Mouse (Mus musculus): ENCODE results near the gene Olfr1174-ps. TPM values are rescaled to one million over a fixed set of nuclear protein-coding genes. Genes with fewer than 3 reads are reported as not detected.

Gene Olfr1174-ps
- not detected for total RNA-seq (2022)

- no peak for DNase-seq (ENCODE audit: low spot score in 2 of 2)
These were observed at the start of gene Olfr1174-ps for GRCm38 (mm10) chr2:88315035-88315434. Gene Olfr1174-ps (minus strand): TSS chr2:88315135.

- no peak for DNase-seq (ENCODE audit: low spot score in 2 of 2)
These were observed 41.4 kb upstream of the Olfr1174-ps start for GRCm38 (mm10) chr2:88356304-88356703.

GRCm38 (mm10) chr2:88346392-88346791, 31.5 kb upstream of the Olfr1174-ps start, which contains the start of gene Olfr1177-ps:
Gene Olfr1177-ps (minus strand): TSS chr2:88346492.
- DNase-seq (ENCODE audit: low spot score in 2 of 2): no peak

- no peak for DNase-seq (ENCODE audit: low spot score in 2 of 2)
These were observed 21.5 kb upstream of the Olfr1174-ps start, which contains the start of gene Olfr1176 for GRCm38 (mm10) chr2:88336421-88336820. Gene Olfr1176 (plus strand): TSS chr2:88336721.

GRCm38 (mm10) chr2:88327115-88327514, 12.2 kb upstream of the Olfr1174-ps start, which contains the start of gene Olfr1175-ps:
Gene Olfr1175-ps (minus strand): TSS chr2:88327215.
- DNase-seq (ENCODE audit: low spot score in 2 of 2): no peak

GRCm38 (mm10) chr2:88279775-88280174, 35.2 kb downstream of the Olfr1174-ps start, which contains the start of gene Olfr1173:
Gene Olfr1173 (minus strand): TSS chr2:88279875.
- no peak for DNase-seq (ENCODE audit: low spot score in 2 of 2)

Other genes with a start within 250 kb of the Olfr1174-ps start
- gene Olfr1163, start 243.3 kb downstream of the Olfr1174-ps start, total RNA-seq (2022): not detected
- not detected for gene Olfr1164, start 221.2 kb downstream of the Olfr1174-ps start, total RNA-seq (2022)
- not detected for gene Olfr1166, start 186.9 kb downstream of the Olfr1174-ps start, total RNA-seq (2022)
- not detected for gene Olfr1167, start 159.9 kb downstream of the Olfr1174-ps start, total RNA-seq (2022)
- not detected for gene Olfr1168, start 133.3 kb downstream of the Olfr1174-ps start, total RNA-seq (2022)
- gene Olfr1170, start 86.8 kb downstream of the Olfr1174-ps start, total RNA-seq (2022): not detected
- not detected for gene Olfr1173, start 35.3 kb downstream of the Olfr1174-ps start, total RNA-seq (2022)
- gene Olfr1175-ps, start 12.1 kb upstream of the Olfr1174-ps start, total RNA-seq (2022): not detected
- gene Olfr1176, start 21.6 kb upstream of the Olfr1174-ps start, total RNA-seq (2022): not detected
- not detected for gene Olfr1177-ps, start 31.4 kb upstream of the Olfr1174-ps start, total RNA-seq (2022)
- gene Olfr1178, start 71.9 kb upstream of the Olfr1174-ps start, total RNA-seq (2022): not detected
- not detected for gene Olfr1179, start 91.3 kb upstream of the Olfr1174-ps start, total RNA-seq (2022)
- not detected for gene Olfr1180, start 104.0 kb upstream of the Olfr1174-ps start, total RNA-seq (2022)
- not detected for gene Olfr1181, start 111.0 kb upstream of the Olfr1174-ps start, total RNA-seq (2022)
- gene Gm13757, start 134.0 kb upstream of the Olfr1174-ps start, total RNA-seq (2022): not detected
- gene Olfr1183, start 139.7 kb upstream of the Olfr1174-ps start, total RNA-seq (2022): not detected
- gene Olfr1184, start 168.5 kb upstream of the Olfr1174-ps start, total RNA-seq (2022): not detected
- gene Olfr1185-ps1, start 178.2 kb upstream of the Olfr1174-ps start, total RNA-seq (2022): not detected
- not detected for gene Olfr1186, start 203.4 kb upstream of the Olfr1174-ps start, total RNA-seq (2022)
- gene Olfr1188, start 241.8 kb upstream of the Olfr1174-ps start, total RNA-seq (2022): not detected